Mouse (Mus musculus) ES-E14 (cell line): ENCODE measurements around the gene Sarnp. TPM values are rescaled to one million over a fixed set of nuclear protein-coding genes. Genes with fewer than 3 reads are reported as not detected.

Experiments used
- DNase-seq: peaks from one replicate; pipeline ENCODE4 v3.0.0-alpha.2; 2013; ENCODE audit warnings: low read depth, low spot score
- H3K27ac ChIP-seq: 2 replicates; pipeline ENCODE4 v1.5.1; 2012; ENCODE audit warnings: low read depth, mild to moderate bottlenecking, low read length, moderate library complexity, mixed read lengths; ENCODE audit not compliant: poor library complexity, insufficient read depth, severe bottlenecking
- H3K36me3 ChIP-seq: 2 replicates; pipeline ENCODE4 v1.6.1; 2012; ENCODE audit warnings: mild to moderate bottlenecking, low read length, moderate library complexity, mixed read lengths; ENCODE audit not compliant: control insufficient read depth, poor library complexity, insufficient read depth, severe bottlenecking
- H3K4me1 ChIP-seq, 2 experiments: fragments of 150-350 bp in 1 of 2; sonication (generic) in 1 of 2; 2 replicates each; pipeline ENCODE4 v1.6.1; 2012; ENCODE audit warnings: low read length in 2 of 2, mild to moderate bottlenecking in 1 of 2, mixed read lengths in 1 of 2; ENCODE audit not compliant: control insufficient read depth in 2 of 2, insufficient read depth in 2 of 2, poor library complexity in 1 of 2
- H3K4me3 ChIP-seq, 2 experiments: fragments of 150-350 bp in 1 of 2; sonication (generic) in 1 of 2; 2 replicates each; pipeline ENCODE4 v1.5.1; 2012; ENCODE audit warnings: low read length in 2 of 2, low read depth in 1 of 2, mild to moderate bottlenecking in 1 of 2, mixed read lengths in 1 of 2; ENCODE audit not compliant: insufficient read depth in 1 of 2, poor library complexity in 1 of 2, severe bottlenecking in 1 of 2
- H3K9ac ChIP-seq: 2 replicates; pipeline ENCODE4 v1.6.1; 2012; ENCODE audit warnings: low read depth, mild to moderate bottlenecking, low read length, mixed read lengths; ENCODE audit not compliant: poor library complexity, insufficient read depth, severe bottlenecking
- H3K9me3 ChIP-seq: fragments of 150-350 bp; sonication (generic); 2 replicates; pipeline ENCODE4 v1.6.1; 2012; ENCODE audit warnings: low read depth, mild to moderate bottlenecking, low read length; ENCODE audit not compliant: control insufficient read depth, insufficient read depth
- CHD2 ChIP-seq: IDR thresholded peaks from 2 replicates; pipeline ENCODE4 v1.6.1; 2014; ENCODE audit warnings: mild to moderate bottlenecking, low read depth, low read length, inconsistent platforms
- HCFC1 ChIP-seq: IDR thresholded peaks from 2 replicates; pipeline ENCODE4 v1.6.1; 2012; ENCODE audit warnings: low read length, inconsistent platforms, borderline replicate concordance; ENCODE audit not compliant: insufficient read depth
- MAFK ChIP-seq: IDR thresholded peaks from 2 replicates; pipeline ENCODE4 v1.6.1; 2014; ENCODE audit warnings: mild to moderate bottlenecking, low read depth, low read length, inconsistent platforms; ENCODE audit not compliant: insufficient read depth
- ZC3H11A ChIP-seq: IDR thresholded peaks from 2 replicates; pipeline ENCODE4 v1.6.1; 2012; ENCODE audit warnings: low read depth, mild to moderate bottlenecking, inconsistent platforms, low read length, borderline replicate concordance
- ZNF384 ChIP-seq: IDR thresholded peaks from 2 replicates; pipeline ENCODE4 v1.6.1; 2012; ENCODE audit warnings: low read depth, low read length, inconsistent platforms
- in situ Hi-C, 2 experiments: fragments of 600-800 bp; cut with MboI; formaldehyde crosslinking; loops; one replicate each; pipeline ENCODE4 v1.15.1; 2025; ENCODE audit warnings: low sequenced_read_pairs in 2 of 2, inconsistent platforms in 1 of 2; ENCODE audit not compliant: unreplicated experiment in 2 of 2
- total RNA-seq: library from RNA; depleted of rRNA; stranded (reverse); fragments of 300-350 nt; gene quantifications from 2 replicates; pipeline ENCODE4 v1.2.3, GENCODE M21; 2012

The Sarnp gene
- total RNA-seq, 1 experiment: 101 TPM

GRCm38 (mm10) chr10:128917400-128917799, 100.3 kb downstream of the Sarnp start:
- no peak overlapping the region for H3K27ac ChIP-seq
- no peak overlapping the region for H3K9ac ChIP-seq
- H3K4me1 ChIP-seq: peaks cover 0 to 14% of the 10 kb centered on the region in 2 experiments; a peak in 2 of 4 replicates
- no peak overlapping the region for H3K4me3 ChIP-seq
- no peak for TF ChIP-seq MAFK
- no peak for TF ChIP-seq ZC3H11A
- TF ChIP-seq CHD2: no peak
- TF ChIP-seq HCFC1: no peak
- TF ChIP-seq ZNF384: no peak
- in situ Hi-C loops: no loop called here
- H3K36me3 ChIP-seq: peaks cover 25% of the 10 kb centered on the region
- H3K9me3 ChIP-seq: no peaks in the 10 kb centered on the region
- no peak for DNase-seq

- Histone ChIP-seq H3K36me3 (peaks cover 24% of the 10 kb centered on the region), H3K4me1 (peaks cover 0 to 14% of the 10 kb centered on the region in 2 experiments; a peak in 2 of 4 replicates), H3K9me3 (no peaks in the 10 kb centered on the region), H3K4me3 (no peak overlapping the region), H3K27ac (no peak overlapping the region), H3K9ac (no peak overlapping the region)
- no peak for DNase-seq
- no peak for TF ChIP-seq HCFC1
- TF ChIP-seq ZC3H11A: no peak
- no peak for TF ChIP-seq ZNF384
- no peak for TF ChIP-seq CHD2
- no peak for TF ChIP-seq MAFK
- in situ Hi-C loops: no loop called here
Observed at GRCm38 (mm10) chr10:128918246-128918645, 101.1 kb downstream of the Sarnp start.

GRCm38 (mm10) chr10:128919203-128919631, 102.1 kb downstream of the Sarnp start:
- H3K36me3 ChIP-seq: peaks cover 16% of the 10 kb centered on the region
- DNase-seq: no peak
- H3K4me1 ChIP-seq: peaks cover 0 to 17% of the 10 kb centered on the region in 2 experiments; a peak in 2 of 4 replicates
- H3K4me3 ChIP-seq: no peak overlapping the region
- no peaks in the 10 kb centered on the region for H3K9me3 ChIP-seq
- TF ChIP-seq HCFC1 (no peak), ZNF384 (no peak), ZC3H11A (no peak), CHD2 (no peak), MAFK (no peak)
- no peak overlapping the region for H3K27ac ChIP-seq
- no peak overlapping the region for H3K9ac ChIP-seq
- in situ Hi-C loops: no loop called here

- Histone ChIP-seq H3K9me3 (no peaks in the 10 kb centered on the region), H3K4me1 (peaks cover 0 to 17% of the 10 kb centered on the region in 2 experiments; a peak in 2 of 4 replicates), H3K36me3 (peaks cover 13% of the 10 kb centered on the region), H3K9ac (no peak overlapping the region), H3K27ac (no peak overlapping the region), H3K4me3 (no peak overlapping the region)
- no peak for TF ChIP-seq HCFC1
- no peak for DNase-seq
- in situ Hi-C loops: no loop called here
Observed at GRCm38 (mm10) chr10:128919966-128920365, 102.8 kb downstream of the Sarnp start.

GRCm38 (mm10) chr10:128920736-128921161, 103.6 kb downstream of the Sarnp start:
- Histone ChIP-seq H3K4me1 (peaks cover 0 to 17% of the 10 kb centered on the region in 2 experiments; a peak in 2 of 4 replicates), H3K36me3 (peaks cover 10% of the 10 kb centered on the region), H3K9me3 (no peaks in the 10 kb centered on the region), H3K4me3 (no peak overlapping the region), H3K27ac (no peak overlapping the region), H3K9ac (no peak overlapping the region; the same call in 1 of the 2 replicates)
- in situ Hi-C loops: no loop called here
- DNase-seq: no peak
- TF ChIP-seq ZNF384 (no peak), ZC3H11A (no peak), CHD2 (no peak), MAFK (no peak), HCFC1 (no peak)
